In the genomic region with DNA sequence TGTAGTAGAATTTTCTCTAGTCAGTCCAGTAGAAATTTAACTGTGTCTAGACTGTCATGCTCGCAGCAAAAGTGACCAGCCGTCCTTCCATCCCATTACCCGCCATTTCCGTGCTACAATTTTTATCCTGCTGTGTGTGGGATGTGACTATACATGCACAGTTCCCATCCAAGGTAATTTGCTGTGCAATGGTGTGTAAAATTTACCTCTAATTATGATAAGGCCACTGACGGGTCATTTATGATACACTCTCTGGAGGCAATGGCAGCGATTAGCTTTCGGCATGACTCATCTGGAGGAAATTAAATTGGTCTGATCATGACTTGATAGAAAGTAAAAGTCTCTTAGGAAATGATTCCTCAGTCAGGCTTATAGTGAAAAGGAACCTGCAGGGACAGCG, we compare ENCODE assay signal across 23 mouse cellular contexts.
DNase-seq lines count a peak whose midpoint lies in the region; ATAC-seq and TF ChIP-seq lines count a peak whose summit lies in the region.
"Had no signal": no experiment of that assay in that cellular context is flagged by ENCODE, and none has a peak within 500 bp of the region (broad histone marks: within the 10 kb centered on the region; RNA-seq: fewer than 3 reads in every experiment).

No protein-coding gene starts in this region.

- 76% methylated on average over 8 of the region's 8 CpGs for WGBS in forebrain, embryonic 12.5 days
- WGBS in forebrain, embryonic 16.5 days, result 80% methylated on average over 8 of the region's 8 CpGs
- 49% methylated on average over 8 of the region's 8 CpGs for WGBS in hindbrain, embryonic 14.5 days
- 61% methylated on average over 8 of the region's 8 CpGs for WGBS in hindbrain, postnatal 0 days
- 31% methylated on average over 8 of the region's 8 CpGs for WGBS in neural tube, embryonic 13.5 days

- H3K9ac ChIP-seq in forebrain, embryonic 12.5 days, result no peak overlapping the region
- H3K9ac ChIP-seq in forebrain, embryonic 16.5 days (replicated peaks; ENCODE audit: low read depth, low read length), result no peak overlapping the region
- no peak overlapping the region for H3K9ac ChIP-seq in hindbrain, embryonic 14.5 days
- H3K9ac ChIP-seq in hindbrain, postnatal 0 days (replicated peaks; ENCODE audit: low read length), result no peak overlapping the region
- no peak overlapping the region for H3K9ac ChIP-seq in neural tube, embryonic 13.5 days
- H3K9ac ChIP-seq: embryonic facial prominence, embryonic 13.5 days; forebrain, embryonic 13.5 days; heart, embryonic 13.5 days had no signal

- no peaks in the 10 kb centered on the region for H3K36me3 ChIP-seq in forebrain, embryonic 12.5 days (replicated peaks)
- H3K36me3 ChIP-seq in forebrain, embryonic 16.5 days (ENCODE audit: control insufficient read depth, insufficient read depth), result no peaks in the 10 kb centered on the region
- no peaks in the 10 kb centered on the region for H3K36me3 ChIP-seq in hindbrain, embryonic 14.5 days (replicated peaks; ENCODE audit: control insufficient read depth, insufficient read depth)
- no peaks in the 10 kb centered on the region for H3K36me3 ChIP-seq in hindbrain, postnatal 0 days (ENCODE audit: insufficient read depth, low read length)
- no peaks in the 10 kb centered on the region for H3K36me3 ChIP-seq in neural tube, embryonic 13.5 days
- H3K36me3 ChIP-seq: embryonic facial prominence, embryonic 13.5 days; G1E; heart, embryonic 13.5 days had no signal

- no peaks in the 10 kb centered on the region for H3K27me3 ChIP-seq in forebrain, embryonic 12.5 days
- no peaks in the 10 kb centered on the region for H3K27me3 ChIP-seq in forebrain, embryonic 16.5 days (replicated peaks; ENCODE audit: control insufficient read depth, insufficient read depth, low read length)
- H3K27me3 ChIP-seq in hindbrain, embryonic 14.5 days (ENCODE audit: control insufficient read depth, insufficient read depth, low read length), result 0 out of 2 replicates have a peak, but pooled peaks cover 2% of the 10 kb centered on the region
- H3K27me3 ChIP-seq in hindbrain, postnatal 0 days (ENCODE audit: insufficient read depth, low read length), result no peaks in the 10 kb centered on the region
- H3K27me3 ChIP-seq in neural tube, embryonic 13.5 days, result no peaks in the 10 kb centered on the region
- H3K27me3 ChIP-seq: embryonic facial prominence, embryonic 13.5 days; forebrain, embryonic 13.5 days; heart, embryonic 13.5 days had no signal

- peak; percentile 34; the same call in 1 of the 2 replicates for ATAC-seq in forebrain, embryonic 12.5 days (ENCODE audit: low FRiP score)
- no peak for ATAC-seq in forebrain, embryonic 16.5 days
- ATAC-seq in hindbrain, embryonic 14.5 days (ENCODE audit: low FRiP score), result peak; percentile 43; the same call in 1 of the 2 replicates
- ATAC-seq in hindbrain, postnatal 0 days, result no peak
- peak; percentile 54 for ATAC-seq in neural tube, embryonic 13.5 days (ENCODE audit: low read depth)
- ATAC-seq: CD4-positive, CD25-positive, alpha-beta regulatory T cell, adult 4 months; forebrain, embryonic 13.5 days; intestine, postnatal 0 days had no signal

- H3K27ac ChIP-seq in forebrain, embryonic 12.5 days, result no peak overlapping the region
- H3K27ac ChIP-seq in forebrain, embryonic 16.5 days (ENCODE audit: low read length), result no peak overlapping the region
- no peak overlapping the region for H3K27ac ChIP-seq in hindbrain, embryonic 14.5 days
- H3K27ac ChIP-seq in hindbrain, postnatal 0 days, result no peak overlapping the region
- no peak overlapping the region for H3K27ac ChIP-seq in neural tube, embryonic 13.5 days (replicated peaks)
- H3K27ac ChIP-seq: embryonic facial prominence, embryonic 13.5 days; forebrain, embryonic 13.5 days; gastrocnemius, adult 2 months; heart, embryonic 13.5 days had no signal

- TF ChIP-seq CTCF in hindbrain, postnatal 0 days (IDR thresholded peaks at IDR 0.05; ENCODE audit: low read depth), result no peak

- H3K4me3 ChIP-seq in forebrain, embryonic 12.5 days (replicated peaks), result no peak overlapping the region
- H3K4me3 ChIP-seq in forebrain, embryonic 16.5 days (replicated peaks; ENCODE audit: low read length), result no peak overlapping the region
- H3K4me3 ChIP-seq in hindbrain, embryonic 14.5 days (replicated peaks; ENCODE audit: low read length), result no peak overlapping the region
- H3K4me3 ChIP-seq in hindbrain, postnatal 0 days (ENCODE audit: low read length), result no peak overlapping the region
- no peak overlapping the region for H3K4me3 ChIP-seq in neural tube, embryonic 13.5 days
- H3K4me3 ChIP-seq: embryonic facial prominence, embryonic 13.5 days; forebrain, embryonic 13.5 days; gastrocnemius, adult 2 months; heart, embryonic 13.5 days had no signal

- H3K4me1 ChIP-seq in forebrain, embryonic 12.5 days, result peaks cover 5% of the 10 kb centered on the region; the same call in 1 of the 2 replicates
- H3K4me1 ChIP-seq in forebrain, embryonic 16.5 days (replicated peaks; ENCODE audit: control insufficient read depth, insufficient read depth, low read length), result no peaks in the 10 kb centered on the region
- peaks cover 14% of the 10 kb centered on the region for H3K4me1 ChIP-seq in hindbrain, embryonic 14.5 days (replicated peaks; ENCODE audit: control insufficient read depth, insufficient read depth, low read length)
- H3K4me1 ChIP-seq in hindbrain, postnatal 0 days (ENCODE audit: insufficient read depth, low read length), result no peaks in the 10 kb centered on the region
- H3K4me1 ChIP-seq in neural tube, embryonic 13.5 days (replicated peaks), result peaks cover 42% of the 10 kb centered on the region
- H3K4me1 ChIP-seq: embryonic facial prominence, embryonic 13.5 days; forebrain, embryonic 13.5 days; heart, embryonic 13.5 days had no signal

- no peaks in the 10 kb centered on the region for H3K9me3 ChIP-seq in forebrain, embryonic 12.5 days
- no peaks in the 10 kb centered on the region for H3K9me3 ChIP-seq in forebrain, embryonic 16.5 days (ENCODE audit: control insufficient read depth, low read length)
- H3K9me3 ChIP-seq in hindbrain, embryonic 14.5 days (ENCODE audit: control insufficient read depth, low read length), result no peaks in the 10 kb centered on the region
- H3K9me3 ChIP-seq in hindbrain, postnatal 0 days (ENCODE audit: low read length), result no peaks in the 10 kb centered on the region
- H3K9me3 ChIP-seq in neural tube, embryonic 13.5 days, result no peaks in the 10 kb centered on the region
- H3K9me3 ChIP-seq: embryonic facial prominence, embryonic 13.5 days; forebrain, embryonic 13.5 days; G1E; heart, embryonic 13.5 days had no signal

- no peak for DNase-seq in hindbrain, embryonic 14.5 days (ENCODE audit: low spot score)
- no peak for DNase-seq in hindbrain, postnatal 0 days (ENCODE audit: low spot score)
- DNase-seq in Muller cell, postnatal 12 days (ENCODE audit: inconsistent ontology term), result peak; percentile 4
- DNase-seq in cerebellum, adult 9-11 months, result no peak
- no peak for DNase-seq in frontal cortex, postnatal 10 days (ENCODE audit: low spot score in 2 of 2)
- DNase-seq: adrenal gland, postnatal 10 days; B cell, adult 2 months; cerebellum, adult 11-12 months; cerebellum, adult 9-10 months; cerebellum, postnatal 36 days; gastrocnemius, adult 2 months; gastrocnemius, postnatal 36 days; heart, adult 11 months; heart, postnatal 36 days had no signal

- H3K4me2 ChIP-seq in forebrain, embryonic 12.5 days, result no peak overlapping the region
- no peak overlapping the region for H3K4me2 ChIP-seq in forebrain, embryonic 16.5 days (ENCODE audit: low read length)
- H3K4me2 ChIP-seq in hindbrain, embryonic 14.5 days (replicated peaks), result no peak overlapping the region
- H3K4me2 ChIP-seq in hindbrain, postnatal 0 days (ENCODE audit: low read depth, low read length), result no peak overlapping the region
- H3K4me2 ChIP-seq in neural tube, embryonic 13.5 days, result no peak overlapping the region
- H3K4me2 ChIP-seq: embryonic facial prominence, embryonic 13.5 days; forebrain, embryonic 13.5 days; heart, embryonic 13.5 days had no signal

Comparison
In these comparisons a context has a peak if more than half of its experiments do, and no peak if none do; other contexts are left out.
1. ATAC-seq: peak in forebrain, embryonic 12.5 days (single experiment), hindbrain, embryonic 14.5 days (single experiment) and neural tube, embryonic 13.5 days (single experiment); none in forebrain, embryonic 16.5 days (single experiment) and hindbrain, postnatal 0 days (single experiment).